Mouse (Mus musculus) spleen, adult 12 weeks (tissue): ENCODE measurements around the gene Sypl2.
"Not testable (repeated sequence)": the region's sequence is repeated elsewhere in the genome, so short reads cannot be mapped to it uniquely, and the experiment has no call there.

Experiments
- DNase-seq: peaks from one replicate; pipeline ENCODE4 v3.0.0; 2022; ENCODE audit warnings: low spot score

Gene Sypl2

DNA sequence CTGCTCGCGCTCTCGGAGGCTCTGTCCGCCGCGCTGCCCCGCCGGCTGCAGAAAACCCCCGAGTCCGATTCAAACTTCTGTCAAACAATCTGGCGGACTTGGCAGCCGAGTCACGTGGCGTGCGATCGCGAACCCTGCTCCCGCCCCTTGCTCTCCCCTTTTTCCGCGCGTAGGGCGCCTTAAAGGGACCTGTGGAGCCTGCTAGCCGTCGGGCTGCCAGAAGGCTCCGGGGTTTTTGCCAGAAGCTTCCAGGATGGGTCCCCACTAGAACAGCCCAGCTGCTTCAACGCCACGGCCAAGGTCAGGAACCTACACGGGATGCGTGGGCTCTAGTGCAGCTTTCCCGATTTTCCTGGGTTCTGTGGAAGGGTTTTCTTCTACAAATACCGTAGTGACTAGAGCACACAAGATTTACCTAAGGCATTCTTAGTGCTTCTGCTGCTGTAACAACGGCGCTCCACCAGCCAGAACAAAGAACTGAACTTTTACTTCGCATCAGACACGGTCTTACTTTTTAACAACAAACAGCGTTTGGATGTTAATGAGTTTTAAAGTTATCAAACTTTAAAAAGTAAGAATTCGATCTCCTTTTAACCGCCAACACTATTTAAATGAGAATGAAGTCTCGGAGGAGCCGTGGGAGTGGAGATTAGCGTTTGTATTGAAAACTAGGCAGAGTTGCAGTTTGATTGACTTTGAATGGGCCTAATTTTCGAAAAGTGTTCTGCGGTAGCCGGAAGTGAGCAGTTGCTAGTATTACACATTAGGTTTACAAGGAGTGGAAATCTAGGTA lies at the start of gene Sypl2:
TSS of gene Sypl2 (minus strand) at position 91 of the 793 bp plus-strand sequence.
- DNase-seq: no peak

DNA sequence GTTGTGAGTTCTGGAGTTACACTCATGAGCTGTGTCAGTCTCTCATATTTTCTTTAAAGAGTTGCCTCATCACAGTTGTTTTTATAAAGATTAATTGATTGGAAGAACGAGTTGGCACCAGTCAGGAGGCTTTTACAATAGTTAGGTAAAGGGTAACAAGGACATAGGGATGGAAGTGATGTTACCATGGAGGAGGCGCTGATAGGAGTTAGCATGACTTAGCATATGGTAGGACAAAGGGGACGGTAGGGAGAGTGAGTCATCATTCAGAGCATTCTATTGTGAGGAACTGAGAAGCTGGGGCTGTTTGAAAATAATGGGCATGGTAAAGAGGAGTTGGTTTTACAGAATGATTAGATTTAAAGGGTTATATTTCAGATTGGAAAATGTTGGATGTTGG lies 32.9 kb upstream of the Sypl2 start:
- no peak for DNase-seq

DNA sequence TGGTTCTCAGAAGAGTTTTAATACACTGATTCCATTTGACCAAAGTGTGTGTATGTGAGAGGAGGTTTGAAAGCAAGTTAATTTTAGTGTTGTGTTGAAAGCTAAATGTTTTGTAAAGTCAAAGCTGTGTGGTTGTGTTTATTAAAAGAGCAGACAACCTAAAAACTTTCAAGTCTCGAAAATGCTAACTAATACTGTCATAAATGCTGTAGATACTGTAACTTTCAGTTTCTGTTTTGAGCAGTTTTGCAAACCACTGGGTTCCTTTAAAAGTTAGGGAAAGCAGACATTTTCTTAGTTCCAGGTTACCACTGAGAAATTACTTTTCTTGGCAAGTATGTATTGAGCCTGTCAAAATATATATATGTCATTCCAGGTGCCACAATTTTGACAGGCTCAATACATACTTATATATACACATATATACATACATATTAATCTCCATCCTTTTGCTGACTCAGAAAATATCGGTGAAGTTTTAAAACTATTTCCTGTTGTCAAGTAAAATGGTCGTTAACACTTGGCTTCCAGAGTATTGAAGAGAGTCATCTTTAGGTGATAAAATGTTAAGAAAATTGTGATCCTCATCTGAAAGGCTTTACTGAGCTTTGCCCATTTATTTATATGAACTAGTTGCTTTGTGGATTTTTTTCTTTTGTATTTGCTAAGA lies 31.5 kb upstream of the Sypl2 start:
- no peak for DNase-seq

DNA sequence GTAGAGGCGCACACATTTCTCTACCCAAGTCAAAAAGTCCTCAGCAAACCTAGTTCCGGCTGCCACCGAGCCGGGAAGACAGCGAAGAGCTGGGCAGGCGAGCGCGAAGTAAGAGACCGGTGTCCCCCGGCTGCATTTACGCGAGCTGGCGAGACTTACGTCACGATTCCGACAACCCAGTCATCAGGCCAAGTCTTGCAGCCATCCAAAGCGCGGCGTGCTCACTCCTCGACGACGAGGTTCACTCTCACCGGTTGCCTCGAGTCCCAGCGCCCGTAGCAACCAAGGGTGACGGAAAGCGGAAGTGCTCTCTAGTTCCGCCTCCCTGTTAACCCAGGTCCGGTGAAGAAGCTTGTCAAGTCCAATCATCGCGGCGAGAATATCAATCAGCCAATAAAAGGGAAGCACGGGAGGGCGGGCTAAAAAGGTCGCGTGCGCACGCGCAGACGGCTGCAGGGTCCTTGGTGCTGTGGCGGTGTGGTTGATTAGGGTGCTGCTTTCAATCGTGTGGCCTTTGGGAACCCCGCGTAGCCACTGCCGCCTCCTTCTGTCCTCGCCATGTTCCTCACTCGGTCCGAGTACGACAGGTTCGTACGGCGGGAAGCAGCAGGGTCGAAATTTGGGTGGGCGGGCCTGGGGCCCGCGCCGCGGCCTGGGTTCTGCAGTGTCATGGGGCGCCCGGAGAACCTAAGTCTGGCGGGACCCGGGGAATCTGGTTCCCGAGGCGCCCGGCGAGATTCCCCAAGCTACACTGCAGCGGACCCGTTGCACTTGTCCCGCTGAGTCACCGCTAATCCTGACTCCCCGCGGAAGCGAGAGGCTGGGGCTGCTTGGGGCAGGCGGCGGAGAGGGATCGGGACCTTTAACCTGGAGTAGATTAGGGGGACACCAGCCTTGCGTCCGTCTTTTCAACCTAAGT lies 30.5 kb upstream of the Sypl2 start, which contains the start of gene Psma5:
TSS of gene Psma5 (plus strand) at position 208 of the 919 bp plus-strand sequence.
- DNase-seq: peak; percentile 89

DNA sequence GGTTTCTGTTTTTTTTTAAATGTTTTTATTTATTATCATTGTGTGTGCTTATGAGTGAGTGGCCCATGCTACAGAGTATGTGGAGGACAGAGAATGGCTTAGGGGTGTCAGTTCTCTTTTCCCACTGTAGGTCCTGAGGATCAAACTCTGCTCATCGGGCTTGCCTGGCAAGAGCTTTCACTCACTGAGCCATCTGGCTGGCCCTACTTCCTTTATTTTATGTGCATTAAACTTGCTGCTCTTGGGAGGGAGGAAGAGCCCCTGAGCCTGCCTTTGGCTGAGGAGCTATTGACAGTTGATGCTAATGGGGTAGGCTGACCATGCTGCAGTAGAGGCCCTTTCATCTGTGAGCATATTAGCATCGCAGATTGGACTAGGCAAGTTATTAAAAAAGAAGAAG lies 20.4 kb upstream of the Sypl2 start:
- DNase-seq: no peak

DNA sequence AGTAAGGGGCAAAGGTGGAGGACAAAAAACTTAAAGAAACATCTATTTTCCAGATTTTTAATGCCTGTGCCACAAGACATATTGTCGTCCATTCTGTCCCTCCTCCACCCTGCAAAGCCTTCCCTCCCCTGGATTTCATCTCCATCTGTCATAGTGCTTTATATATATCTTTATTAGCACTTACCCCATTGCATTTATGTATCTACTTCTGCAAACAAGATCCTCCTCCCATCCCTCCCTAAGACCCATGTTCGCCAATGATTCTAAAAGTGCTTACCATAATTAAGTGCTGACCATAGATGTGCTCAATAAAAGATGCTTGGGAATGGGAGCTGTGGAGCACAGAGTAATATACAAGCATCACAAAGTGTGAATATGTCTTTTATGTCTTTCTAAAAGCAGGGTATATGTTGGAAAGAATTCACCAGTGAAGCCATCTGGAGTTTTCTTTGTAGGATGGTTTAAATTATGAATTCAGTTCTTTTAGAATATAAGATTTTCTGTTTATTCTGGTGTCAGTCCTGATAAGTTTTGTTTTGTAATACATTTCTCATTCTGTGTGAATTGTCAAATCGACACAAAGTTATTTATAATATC lies 14.9 kb upstream of the Sypl2 start:
- no peak for DNase-seq

DNA sequence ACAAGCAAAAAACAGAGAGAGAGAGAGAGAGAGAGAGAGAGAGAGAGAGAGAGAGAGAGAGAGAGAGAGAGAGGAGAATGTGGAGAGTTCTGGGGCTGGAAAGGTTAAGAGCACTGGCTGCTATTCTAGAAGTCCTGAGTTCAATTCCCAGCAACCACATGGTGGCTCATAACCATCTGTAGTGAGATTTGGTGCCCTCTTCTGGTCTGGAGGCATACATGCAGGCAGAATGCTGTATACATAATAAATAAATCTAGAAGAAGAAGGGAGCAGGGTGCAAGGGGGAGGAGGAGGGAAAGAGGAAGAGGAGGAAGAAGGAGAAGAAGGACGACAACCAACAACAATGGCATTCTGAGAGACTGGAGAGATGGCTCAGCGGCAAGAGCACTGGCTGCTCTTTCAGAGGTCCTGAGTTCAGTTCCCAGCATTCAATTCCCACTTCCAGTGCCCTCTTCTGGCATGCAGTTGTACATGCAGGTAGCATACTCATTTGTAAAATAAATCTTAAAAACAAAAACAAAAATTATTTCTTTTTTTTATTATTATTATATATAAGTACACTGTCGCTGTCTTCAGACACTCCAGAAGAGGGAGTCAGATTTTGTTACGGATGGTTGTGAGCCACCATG lies 11.1 kb upstream of the Sypl2 start:
- DNase-seq: not testable (repeated sequence)

DNA sequence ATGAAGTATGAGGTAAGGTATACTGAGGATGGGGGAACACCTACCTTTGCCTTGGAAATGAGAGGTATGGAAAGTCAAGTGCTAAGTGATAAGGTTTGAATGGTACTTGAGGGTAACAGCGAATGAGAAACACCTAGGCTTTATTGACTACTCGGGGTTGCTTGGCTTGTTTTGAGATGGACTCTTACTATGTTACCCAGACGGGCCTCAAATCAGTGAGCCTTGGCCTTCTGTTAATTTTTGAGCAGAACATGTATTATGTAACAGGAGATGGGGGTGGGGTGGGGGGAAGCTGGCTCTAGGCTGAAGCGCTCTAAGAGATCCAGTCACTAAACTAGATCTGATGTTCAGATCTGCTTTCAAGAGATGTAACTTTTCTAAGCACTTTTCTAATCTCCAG lies 5.2 kb upstream of the Sypl2 start:
- no peak for DNase-seq

DNA sequence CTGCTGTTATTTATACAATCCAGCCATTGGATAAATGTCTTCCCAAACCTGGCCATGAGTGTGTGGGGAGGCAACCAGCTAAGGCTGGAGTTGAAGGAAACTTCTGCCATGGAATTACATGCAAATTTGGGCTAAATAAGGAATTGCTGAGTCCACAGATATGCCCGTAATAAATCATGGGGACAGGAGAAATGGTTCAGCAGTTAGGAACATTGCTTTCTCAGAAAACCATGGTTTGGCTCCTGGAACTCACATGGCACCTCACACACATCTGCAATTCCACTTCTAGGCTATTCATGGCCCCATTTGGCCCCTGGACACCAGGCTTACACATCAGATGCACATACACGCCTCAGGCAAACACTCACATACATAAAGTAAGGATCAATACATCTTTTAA lies 1.1 kb upstream of the Sypl2 start:
- DNase-seq: no peak

DNA sequence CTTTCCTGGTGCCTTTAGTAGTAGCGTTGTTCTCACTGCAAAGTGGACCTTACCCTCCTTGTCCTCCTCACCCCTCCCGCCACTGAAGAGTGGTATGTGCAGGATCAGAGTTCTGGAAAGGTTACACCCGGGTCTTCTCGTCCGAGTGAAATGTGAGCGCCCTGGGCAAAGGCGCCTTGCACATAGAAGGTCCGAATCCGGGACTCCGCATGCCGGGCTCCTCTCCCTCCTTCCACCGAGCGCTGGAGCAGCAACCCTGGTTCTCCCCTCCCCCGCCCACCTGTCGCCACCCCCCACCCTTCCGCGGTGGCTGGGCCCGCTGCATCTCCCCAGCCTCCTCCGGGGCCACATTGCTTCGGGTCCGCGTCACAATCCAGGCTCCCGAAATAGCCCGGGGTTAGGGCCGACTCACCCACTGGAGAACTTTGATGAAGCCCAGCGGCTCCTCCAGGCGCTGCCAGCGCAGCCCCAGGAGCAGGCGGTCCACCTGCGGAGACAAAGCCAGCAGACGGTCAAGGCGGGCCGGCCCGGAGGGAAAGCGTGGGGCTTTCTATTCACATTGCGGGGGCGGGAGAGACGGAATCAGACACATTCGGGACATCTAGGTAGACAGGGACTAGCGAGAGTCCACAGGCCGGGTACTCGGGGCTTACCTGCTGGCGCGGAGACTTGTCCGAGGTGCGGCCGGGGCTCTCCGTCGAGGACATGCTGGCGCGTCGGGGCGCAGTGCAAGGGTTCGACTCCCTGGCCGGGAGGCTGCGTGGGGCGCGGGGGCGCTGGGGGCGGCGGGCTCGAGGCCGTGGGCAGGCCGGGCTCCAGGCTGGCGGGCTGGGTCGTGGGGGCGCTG lies 514 bp downstream of the Sypl2 start:
- no peak for DNase-seq

DNA sequence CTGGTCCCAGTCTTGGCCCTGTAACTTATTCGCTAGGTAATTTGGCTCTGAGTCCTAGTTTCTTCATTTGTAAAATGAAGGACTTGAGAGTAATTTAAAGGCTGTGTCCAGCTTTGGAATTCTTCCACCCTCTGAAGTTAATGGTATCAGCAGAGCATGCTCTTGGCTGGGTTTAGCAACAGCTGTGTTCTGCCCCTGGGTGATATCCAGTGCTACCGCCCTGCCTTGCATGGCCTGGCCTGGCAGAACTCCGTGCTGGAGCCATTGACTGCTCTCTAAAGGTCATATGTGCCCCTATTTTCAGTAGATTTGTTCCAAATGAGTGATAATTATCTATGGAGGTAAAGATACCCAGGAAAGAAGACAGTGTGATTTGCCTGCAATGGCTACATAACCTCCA lies 5.8 kb downstream of the Sypl2 start:
- no peak for DNase-seq

DNA sequence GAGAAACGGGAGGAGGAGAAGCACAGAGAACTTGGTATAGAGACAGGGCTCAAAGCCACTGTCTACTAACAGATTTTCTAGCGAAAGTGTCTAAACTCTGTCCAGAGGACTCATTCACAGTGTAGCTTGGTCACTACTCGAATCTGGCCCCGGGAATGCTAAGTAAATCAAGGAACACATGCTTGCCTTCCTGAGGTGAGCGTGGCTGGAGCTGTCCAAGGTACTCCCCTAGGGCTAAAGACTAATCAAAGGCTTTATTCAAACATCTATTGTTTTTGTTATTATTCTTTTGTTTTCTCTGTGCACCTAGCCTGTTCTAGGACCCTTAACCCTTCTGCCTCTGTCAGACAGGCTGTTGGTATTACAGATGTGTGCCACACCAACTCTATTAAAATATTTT lies 11.7 kb downstream of the Sypl2 start:
- DNase-seq: no peak

DNA sequence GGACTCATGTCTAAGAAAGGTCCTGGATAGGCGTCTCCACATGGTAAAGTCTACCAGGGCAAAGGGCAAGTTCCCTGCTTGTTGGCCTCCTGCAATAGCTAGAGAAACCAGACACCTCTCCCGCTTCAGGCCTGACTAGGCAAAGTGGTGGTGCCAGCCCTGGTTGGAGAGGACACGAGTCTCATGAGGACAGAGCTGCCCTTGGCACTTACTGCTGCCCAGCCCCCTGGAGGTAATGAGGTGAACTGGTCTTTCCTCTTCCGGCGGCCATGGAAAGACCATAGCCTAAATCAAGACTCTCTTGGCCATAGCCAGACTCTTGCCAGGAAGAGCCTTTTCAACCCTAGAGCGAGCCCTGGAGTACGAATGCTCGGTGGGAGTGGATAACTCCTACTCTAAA lies 14.0 kb downstream of the Sypl2 start:
- no peak for DNase-seq

DNA sequence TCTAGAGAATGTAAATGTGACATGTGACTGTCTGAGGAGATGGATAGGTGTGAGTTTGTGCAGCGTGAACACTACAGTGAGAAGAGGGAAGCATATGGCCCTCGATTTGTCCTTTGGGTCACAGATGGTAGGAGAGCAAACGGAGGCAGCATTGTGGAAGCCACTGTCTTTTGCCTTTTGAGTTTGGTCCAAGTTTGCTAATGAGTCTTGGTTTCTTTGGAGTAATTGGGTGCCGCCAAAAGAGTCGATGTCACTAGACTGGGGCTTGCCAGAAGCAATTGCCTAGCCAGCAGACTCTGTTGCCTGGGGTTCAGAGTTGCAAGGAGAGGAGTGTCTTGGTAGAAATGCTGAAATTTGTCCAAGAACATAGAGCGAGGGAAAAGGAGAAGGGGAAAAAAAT lies 14.6 kb downstream of the Sypl2 start:
- no peak for DNase-seq

DNA sequence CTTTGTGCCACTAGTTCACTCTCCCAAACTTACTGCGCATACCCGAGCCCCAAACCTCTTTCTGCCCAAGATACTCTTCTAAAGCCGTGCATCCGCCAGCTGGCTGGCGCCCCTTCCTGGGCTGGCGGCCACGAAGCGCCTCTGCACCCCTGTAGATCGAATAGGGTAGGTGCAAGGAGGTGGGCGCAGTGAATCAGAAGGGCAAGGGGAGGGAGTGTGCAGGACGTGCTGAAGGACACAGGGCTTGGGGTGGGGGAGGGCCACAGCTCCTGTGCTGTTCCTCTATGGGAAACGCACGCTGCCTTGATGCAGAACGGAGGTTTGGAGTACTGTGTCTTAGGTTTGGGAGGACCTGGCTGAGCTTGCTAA lies 15.7 kb downstream of the Sypl2 start, which contains the start of gene Atxn7l2:
TSS of gene Atxn7l2 (minus strand) at position 164 of the 369 bp plus-strand sequence.
- no peak for DNase-seq

DNA sequence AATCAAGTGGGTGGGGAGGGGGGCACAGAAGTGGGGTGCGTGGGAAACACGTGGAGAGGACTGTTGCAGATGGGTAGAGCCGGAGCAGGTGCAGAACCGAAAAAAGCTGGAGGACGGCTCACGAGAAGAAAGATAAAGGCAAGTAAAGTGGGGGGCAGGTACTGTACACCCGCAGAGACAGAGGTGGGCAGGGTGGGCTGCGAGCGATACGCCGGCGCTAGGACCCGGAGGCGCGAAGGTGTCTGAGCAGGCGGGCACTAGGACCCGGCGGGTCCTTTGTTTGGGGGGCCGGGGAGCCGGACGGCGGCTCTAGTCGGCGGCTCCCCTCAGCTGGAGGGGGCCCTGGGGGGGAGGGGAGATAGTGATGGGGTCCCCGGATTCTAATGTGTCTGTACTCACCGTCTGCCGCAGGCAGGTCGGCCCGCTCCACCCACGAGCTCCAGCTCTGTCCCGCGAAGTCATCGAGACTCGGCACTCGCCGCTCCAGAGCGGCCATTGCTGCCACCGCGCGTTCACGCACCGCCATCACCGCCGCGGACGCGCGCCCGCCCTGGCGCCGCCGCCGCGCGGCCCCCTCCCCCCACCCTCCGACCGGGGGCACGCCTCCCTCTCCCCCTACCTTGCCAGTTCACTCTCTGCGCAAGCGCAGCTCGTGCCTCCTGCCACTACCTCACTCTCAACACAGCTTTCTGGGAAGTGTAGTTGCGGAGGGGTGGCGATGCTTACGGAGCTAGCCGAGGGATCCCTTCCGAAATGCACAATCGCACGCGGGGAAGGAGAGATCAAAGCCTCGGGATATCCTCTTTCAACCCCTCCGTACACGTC lies 16.3 kb downstream of the Sypl2 start:
- DNase-seq: peak; percentile 72

DNA sequence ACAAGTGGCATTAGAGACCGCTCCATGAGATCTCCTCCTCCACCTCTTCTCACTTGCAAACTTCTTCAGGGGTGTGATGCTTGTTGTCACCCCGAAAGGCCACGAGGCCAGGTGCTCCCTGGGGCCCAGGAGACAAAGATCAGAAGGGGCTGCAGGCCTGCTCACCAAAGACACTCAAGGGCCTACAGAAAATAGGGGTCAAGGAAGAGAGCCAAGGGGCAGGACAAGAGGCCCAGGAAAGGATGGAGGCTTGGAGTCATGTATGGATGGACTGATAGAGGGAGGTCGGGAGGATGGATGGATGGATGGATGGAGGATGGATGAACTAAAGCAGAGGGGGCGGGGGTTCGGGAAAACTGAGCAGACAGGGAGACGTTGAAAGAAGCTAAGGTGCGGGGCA lies 16.9 kb downstream of the Sypl2 start:
- no peak for DNase-seq

DNA sequence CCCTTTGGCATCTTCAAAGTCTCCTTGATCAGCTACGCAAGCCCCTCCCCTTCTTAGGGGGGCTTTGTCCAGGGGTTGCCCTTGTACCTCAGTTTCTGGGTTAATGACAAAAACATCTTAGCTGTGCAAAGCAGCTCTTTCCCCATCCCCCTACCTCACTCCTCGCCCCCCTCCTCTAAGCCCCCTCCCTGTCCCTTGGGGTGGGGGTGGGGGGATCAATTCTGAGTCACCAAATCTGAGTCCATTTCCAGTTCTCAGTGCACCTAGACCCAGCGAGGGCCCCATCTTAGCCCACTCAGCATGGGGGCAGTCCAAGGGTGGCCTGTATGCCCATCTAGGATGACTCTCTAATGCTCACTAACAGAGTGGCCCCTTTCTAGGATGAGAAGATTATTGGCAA lies 17.4 kb downstream of the Sypl2 start:
- DNase-seq: no peak

DNA sequence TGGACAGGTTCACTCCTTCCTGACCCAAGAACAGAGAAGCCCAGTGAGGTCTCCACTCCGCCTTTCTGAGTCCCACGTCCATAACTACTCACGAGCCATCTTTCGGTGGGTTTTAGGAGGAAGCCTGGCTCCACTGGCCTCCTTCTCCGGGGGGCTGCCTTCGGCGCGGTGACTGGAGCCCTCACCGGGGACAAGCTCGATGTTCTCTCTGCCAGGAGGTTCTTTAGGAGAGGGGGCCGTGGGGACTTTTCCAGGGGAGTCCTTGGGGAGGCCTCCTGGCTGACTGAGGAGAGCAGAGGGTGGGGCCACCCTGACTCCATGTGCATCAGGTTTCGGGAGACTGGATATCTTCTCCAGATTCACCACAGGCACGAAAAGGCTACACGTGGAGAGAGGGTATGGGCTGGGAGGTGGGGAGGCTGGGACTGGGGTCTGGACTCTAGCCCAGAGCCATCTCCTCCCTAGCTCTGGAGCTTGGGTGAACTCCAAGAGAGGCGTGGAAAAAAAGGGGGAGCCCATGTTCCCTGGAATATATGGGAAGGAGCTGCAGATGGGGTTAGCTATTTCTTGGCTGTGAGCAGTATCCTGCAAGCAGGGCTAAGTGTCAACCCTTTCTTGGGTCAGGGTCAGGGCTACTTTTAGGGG lies 19.6 kb downstream of the Sypl2 start:
- DNase-seq: no peak
